Mouse (Mus musculus): ENCODE results near the gene Gata2. TPM values are rescaled to one million over a fixed set of nuclear protein-coding genes. Genes with fewer than 3 reads are reported as not detected.
A peak's percentile ranks its signal among the peaks of the same experiment; 100 is the strongest.
"Not testable (repeated sequence)": the region's sequence is repeated elsewhere in the genome, so short reads cannot be mapped to it uniquely, and the experiment has no call there.

Gene Gata2
- polyA plus RNA-seq, 1 experiment from 2014 or later, result 18.6 TPM

DNA sequence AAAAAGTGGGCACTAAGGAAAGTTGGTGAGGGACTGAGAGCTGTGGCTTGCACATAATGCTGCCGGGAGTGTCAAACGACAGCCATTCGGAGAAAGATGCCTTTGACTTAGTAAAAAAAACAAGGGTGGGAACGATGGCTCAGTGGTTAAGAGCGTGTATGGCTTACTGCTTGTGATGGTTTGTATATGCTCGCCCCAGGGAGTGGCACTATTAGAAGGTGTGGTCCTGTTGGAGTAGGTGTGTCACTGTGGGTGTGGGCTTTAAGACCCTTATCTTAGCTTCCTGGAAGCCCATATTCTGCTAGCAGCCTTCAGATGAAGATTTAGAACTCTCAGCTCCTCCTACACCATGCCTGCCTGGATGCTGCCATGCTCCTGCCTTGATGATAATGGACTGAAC is 38.1 kb upstream of the Gata2 start:
- not testable (repeated sequence) for H3K36me3 ChIP-seq (ENCODE audit: control insufficient read depth, insufficient read depth, low read length); H3K9me3 ChIP-seq (ENCODE audit: control insufficient read depth, low read length); H3K9ac ChIP-seq (ENCODE audit: low read length); H3K27ac ChIP-seq (replicated peaks in 1 of 2; ENCODE audit: control insufficient read depth in 1 of 2, insufficient read depth in 1 of 2, low read depth in 2 of 2, low read length in 2 of 2); H3K4me1 ChIP-seq (ENCODE audit: control insufficient read depth in 2 of 2, insufficient read depth in 2 of 2, low read length in 2 of 2); H3K4me2 ChIP-seq (ENCODE audit: low read length); H3K27me3 ChIP-seq (ENCODE audit: control insufficient read depth, insufficient read depth, low read length); ATAC-seq (ENCODE audit: insufficient number of reproducible peaks, insufficient read depth, low FRiP score, low read depth); H3K4me3 ChIP-seq (ENCODE audit: control insufficient read depth in 1 of 2, insufficient read depth in 1 of 2, low read depth in 1 of 2, low read length in 2 of 2)
- 93% methylated on average over 6 of the region's 6 CpGs for WGBS

DNA sequence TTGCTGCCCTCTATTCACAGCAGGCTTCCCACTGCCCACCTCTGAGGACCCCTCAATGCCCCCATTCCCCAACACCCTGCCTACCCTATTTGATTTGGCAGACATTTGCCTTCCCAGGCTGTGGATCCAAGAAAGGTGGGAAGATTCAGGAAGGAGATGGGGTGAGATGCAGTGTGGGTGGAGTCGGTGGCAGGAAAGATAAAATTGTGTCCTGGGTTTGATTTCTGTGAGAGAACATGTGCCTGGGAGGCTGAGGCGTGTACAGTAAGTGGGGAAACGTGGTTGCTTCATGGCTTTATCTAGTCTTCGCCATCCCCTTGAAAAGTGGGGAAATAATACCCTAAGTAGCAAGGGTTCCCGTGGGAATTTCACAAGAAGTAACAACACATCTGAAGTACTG is 34.9 kb upstream of the Gata2 start:
- no peaks in the 10 kb centered on the region for H3K36me3 ChIP-seq (ENCODE audit: control insufficient read depth, insufficient read depth, low read length)
- no peak overlapping the region for H3K4me2 ChIP-seq (ENCODE audit: low read length)
- no peak overlapping the region for H3K4me3 ChIP-seq (ENCODE audit: control insufficient read depth in 1 of 2, insufficient read depth in 1 of 2, low read depth in 1 of 2, low read length in 2 of 2)
- H3K27me3 ChIP-seq (ENCODE audit: control insufficient read depth, insufficient read depth, low read length), result no peaks in the 10 kb centered on the region
- no peak for ATAC-seq (ENCODE audit: insufficient number of reproducible peaks, insufficient read depth, low FRiP score, low read depth)
- H3K9ac ChIP-seq (ENCODE audit: low read length), result no peak overlapping the region
- 0 out of 2 replicates have a peak, but pooled peaks cover 2% of the 10 kb centered on the region for H3K9me3 ChIP-seq (ENCODE audit: control insufficient read depth, low read length)
- no peak overlapping the region for H3K27ac ChIP-seq (replicated peaks in 1 of 2; ENCODE audit: control insufficient read depth in 1 of 2, insufficient read depth in 1 of 2, low read depth in 2 of 2, low read length in 2 of 2)
- 71% methylated on average over 5 of the region's 5 CpGs for WGBS
- no peaks in the 10 kb centered on the region for H3K4me1 ChIP-seq (ENCODE audit: control insufficient read depth in 2 of 2, insufficient read depth in 2 of 2, low read length in 2 of 2)

DNA sequence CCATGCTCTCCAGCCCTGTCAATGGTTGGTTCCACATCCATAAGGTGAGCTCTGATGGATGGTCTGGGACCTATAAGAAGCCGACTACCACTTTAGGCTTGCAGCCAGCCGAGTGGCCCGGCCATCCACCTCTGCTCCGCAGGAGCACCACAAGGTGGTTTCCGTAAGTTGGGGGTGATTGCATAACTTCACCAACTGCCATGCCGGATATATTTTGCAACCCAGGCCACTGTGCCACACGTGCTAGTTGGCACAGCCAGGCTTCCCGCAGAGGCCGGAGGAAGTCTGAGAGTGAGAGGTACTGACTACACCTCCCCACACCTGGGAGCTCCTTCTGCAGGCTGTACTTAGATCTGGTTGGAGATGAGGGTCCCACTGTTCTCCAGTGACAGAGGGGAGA is 27.6 kb upstream of the Gata2 start:
- ATAC-seq (ENCODE audit: insufficient number of reproducible peaks, insufficient read depth, low FRiP score, low read depth), result no peak
- Histone ChIP-seq H3K9me3 (ENCODE audit: control insufficient read depth, low read length) (0 out of 2 replicates have a peak, but pooled peaks cover 3% of the 10 kb centered on the region), H3K9ac (ENCODE audit: low read length) (no peak overlapping the region), H3K27ac (replicated peaks in 1 of 2; ENCODE audit: control insufficient read depth in 1 of 2, insufficient read depth in 1 of 2, low read depth in 2 of 2, low read length in 2 of 2) (no peak overlapping the region), H3K4me2 (ENCODE audit: low read length) (no peak overlapping the region), H3K4me3 (ENCODE audit: control insufficient read depth in 1 of 2, insufficient read depth in 1 of 2, low read depth in 1 of 2, low read length in 2 of 2) (no peak overlapping the region), H3K27me3 (ENCODE audit: control insufficient read depth, insufficient read depth, low read length) (no peaks in the 10 kb centered on the region), H3K4me1 (ENCODE audit: control insufficient read depth in 2 of 2, insufficient read depth in 2 of 2, low read length in 2 of 2) (no peaks in the 10 kb centered on the region), H3K36me3 (ENCODE audit: control insufficient read depth, insufficient read depth, low read length) (no peaks in the 10 kb centered on the region)
- 92% methylated on average over 9 of the region's 9 CpGs for WGBS

DNA sequence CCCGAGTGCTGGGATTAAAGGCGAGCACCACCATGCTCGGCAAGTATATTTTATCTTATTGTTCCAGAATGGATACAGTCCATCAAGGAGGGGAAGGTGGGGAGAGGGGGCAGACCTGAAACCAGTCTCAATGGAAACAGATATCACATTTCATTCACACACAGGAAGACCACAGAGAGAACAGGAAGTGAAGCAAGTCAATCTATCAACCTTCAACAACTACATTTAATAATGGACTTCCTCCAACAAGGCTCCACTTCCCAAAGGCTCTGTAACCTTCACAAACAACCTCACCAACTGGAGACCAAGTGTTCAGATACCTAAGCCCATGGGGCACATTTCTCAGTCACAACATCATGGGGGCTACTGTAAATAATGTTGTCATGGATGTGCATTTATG is 19.5 kb upstream of the Gata2 start:
- no peaks in the 10 kb centered on the region for H3K4me1 ChIP-seq (ENCODE audit: control insufficient read depth in 2 of 2, insufficient read depth in 2 of 2, low read length in 2 of 2)
- WGBS, result 85% methylated on average over 3 of the region's 3 CpGs

DNA sequence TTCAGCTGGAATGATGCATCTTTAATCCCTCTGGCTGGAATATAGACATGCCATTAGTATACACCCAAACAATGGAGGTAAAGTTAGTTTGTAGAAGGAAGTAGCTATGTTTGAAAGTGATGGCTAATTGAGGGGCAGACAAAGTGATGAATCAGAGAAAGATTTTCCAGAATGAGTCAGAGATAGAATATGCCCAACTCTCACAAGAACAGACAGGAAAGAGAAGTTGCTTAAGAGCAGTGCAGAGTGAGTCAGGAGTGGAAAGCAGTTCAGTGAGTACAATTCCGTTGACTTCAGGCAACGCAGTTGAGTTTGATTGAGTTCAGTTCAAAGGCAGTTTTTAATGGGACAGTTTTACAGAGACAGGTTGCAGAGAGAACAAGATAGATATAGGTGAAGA is 19.0 kb upstream of the Gata2 start:
- Histone ChIP-seq H3K9me3 (ENCODE audit: control insufficient read depth, low read length) (peaks cover 7% of the 10 kb centered on the region; the same call in 1 of the 2 replicates), H3K4me1 (ENCODE audit: control insufficient read depth in 2 of 2, insufficient read depth in 2 of 2, low read length in 2 of 2) (no peaks in the 10 kb centered on the region), H3K4me3 (ENCODE audit: control insufficient read depth in 1 of 2, insufficient read depth in 1 of 2, low read depth in 1 of 2, low read length in 2 of 2) (no peak overlapping the region), H3K36me3 (ENCODE audit: control insufficient read depth, insufficient read depth, low read length) (no peaks in the 10 kb centered on the region), H3K27ac (replicated peaks in 1 of 2; ENCODE audit: control insufficient read depth in 1 of 2, insufficient read depth in 1 of 2, low read depth in 2 of 2, low read length in 2 of 2) (no peak overlapping the region), H3K9ac (ENCODE audit: low read length) (no peak overlapping the region), H3K27me3 (ENCODE audit: control insufficient read depth, insufficient read depth, low read length) (no peaks in the 10 kb centered on the region), H3K4me2 (ENCODE audit: low read length) (no peak overlapping the region)
- ATAC-seq (ENCODE audit: insufficient number of reproducible peaks, insufficient read depth, low FRiP score, low read depth), result no peak
- 80% methylated on average over 2 of the region's 2 CpGs for WGBS

More for the DNA sequence above, 19.5 kb upstream of the Gata2 start:
- Histone ChIP-seq H3K9ac (ENCODE audit: low read length) (no peak overlapping the region), H3K27ac (replicated peaks in 1 of 2; ENCODE audit: control insufficient read depth in 1 of 2, insufficient read depth in 1 of 2, low read depth in 2 of 2, low read length in 2 of 2) (no peak overlapping the region), H3K4me3 (ENCODE audit: control insufficient read depth in 1 of 2, insufficient read depth in 1 of 2, low read depth in 1 of 2, low read length in 2 of 2) (no peak overlapping the region), H3K4me2 (ENCODE audit: low read length) (no peak overlapping the region), H3K27me3 (ENCODE audit: control insufficient read depth, insufficient read depth, low read length) (no peaks in the 10 kb centered on the region), H3K36me3 (ENCODE audit: control insufficient read depth, insufficient read depth, low read length) (no peaks in the 10 kb centered on the region), H3K9me3 (ENCODE audit: control insufficient read depth, low read length) (peaks cover 7% of the 10 kb centered on the region; the same call in 1 of the 2 replicates)
- ATAC-seq (ENCODE audit: insufficient number of reproducible peaks, insufficient read depth, low FRiP score, low read depth), result no peak

DNA sequence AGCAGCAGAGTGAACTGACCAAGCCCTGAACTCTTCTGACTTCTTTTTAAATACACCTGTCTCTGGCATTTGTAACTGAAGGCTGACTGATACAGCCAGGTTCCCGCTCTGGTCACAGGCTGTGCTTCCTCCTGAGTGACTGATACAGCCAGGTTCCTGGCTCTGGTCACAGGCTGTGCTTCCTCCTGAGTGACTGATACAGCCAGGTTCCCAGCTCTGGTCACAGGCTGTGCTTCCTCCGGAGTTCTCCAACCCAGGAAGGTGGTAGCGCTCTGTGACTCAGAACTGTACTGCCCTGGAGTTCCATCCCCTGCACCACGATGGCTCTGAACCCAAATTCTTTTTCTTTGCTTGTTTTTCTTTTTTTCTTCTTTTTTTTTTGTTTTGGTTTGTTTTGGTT is 9.0 kb upstream of the Gata2 start:
- Histone ChIP-seq H3K27me3 (ENCODE audit: control insufficient read depth, insufficient read depth, low read length) (peaks cover 33% of the 10 kb centered on the region), H3K27ac (replicated peaks in 1 of 2; ENCODE audit: control insufficient read depth in 1 of 2, insufficient read depth in 1 of 2, low read depth in 2 of 2, low read length in 2 of 2) (no peak overlapping the region), H3K4me3 (ENCODE audit: control insufficient read depth in 1 of 2, insufficient read depth in 1 of 2, low read depth in 1 of 2, low read length in 2 of 2) (no peak overlapping the region), H3K4me1 (ENCODE audit: control insufficient read depth in 2 of 2, insufficient read depth in 2 of 2, low read length in 2 of 2) (peaks cover 0 to 6% of the 10 kb centered on the region in 2 experiments; a peak in 2 of 4 replicates), H3K36me3 (ENCODE audit: control insufficient read depth, insufficient read depth, low read length) (no peaks in the 10 kb centered on the region), H3K4me2 (ENCODE audit: low read length) (no peak overlapping the region), H3K9ac (ENCODE audit: low read length) (no peak overlapping the region), H3K9me3 (ENCODE audit: control insufficient read depth, low read length) (no peaks in the 10 kb centered on the region)
- no peak for ATAC-seq (ENCODE audit: insufficient number of reproducible peaks, insufficient read depth, low FRiP score, low read depth)
- 52% methylated on average over 4 of the region's 4 CpGs for WGBS

DNA sequence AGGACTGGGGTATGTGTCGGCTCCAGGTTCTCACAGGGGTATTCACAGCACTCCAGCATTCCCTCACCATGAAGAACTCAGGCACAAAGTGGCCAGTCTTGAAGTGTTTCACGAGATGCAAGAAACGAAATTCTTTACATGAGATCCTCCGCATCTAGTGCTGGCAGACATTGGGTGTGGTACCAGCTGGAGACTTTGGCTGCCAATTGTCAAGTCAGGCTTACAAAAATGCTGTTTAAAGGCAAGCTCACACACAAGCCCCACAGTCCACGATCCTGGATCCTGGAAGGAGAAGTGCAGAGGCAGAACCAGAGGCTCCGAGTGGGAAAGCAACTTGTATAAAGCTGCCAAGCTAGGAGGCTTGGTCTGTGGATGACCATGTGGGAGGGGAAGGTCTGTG is 5.5 kb upstream of the Gata2 start:
- 72% methylated on average over 6 of the region's 6 CpGs for WGBS
- no peak for ATAC-seq (ENCODE audit: insufficient number of reproducible peaks, insufficient read depth, low FRiP score, low read depth)
- H3K4me2 ChIP-seq (ENCODE audit: low read length), result no peak overlapping the region

DNA sequence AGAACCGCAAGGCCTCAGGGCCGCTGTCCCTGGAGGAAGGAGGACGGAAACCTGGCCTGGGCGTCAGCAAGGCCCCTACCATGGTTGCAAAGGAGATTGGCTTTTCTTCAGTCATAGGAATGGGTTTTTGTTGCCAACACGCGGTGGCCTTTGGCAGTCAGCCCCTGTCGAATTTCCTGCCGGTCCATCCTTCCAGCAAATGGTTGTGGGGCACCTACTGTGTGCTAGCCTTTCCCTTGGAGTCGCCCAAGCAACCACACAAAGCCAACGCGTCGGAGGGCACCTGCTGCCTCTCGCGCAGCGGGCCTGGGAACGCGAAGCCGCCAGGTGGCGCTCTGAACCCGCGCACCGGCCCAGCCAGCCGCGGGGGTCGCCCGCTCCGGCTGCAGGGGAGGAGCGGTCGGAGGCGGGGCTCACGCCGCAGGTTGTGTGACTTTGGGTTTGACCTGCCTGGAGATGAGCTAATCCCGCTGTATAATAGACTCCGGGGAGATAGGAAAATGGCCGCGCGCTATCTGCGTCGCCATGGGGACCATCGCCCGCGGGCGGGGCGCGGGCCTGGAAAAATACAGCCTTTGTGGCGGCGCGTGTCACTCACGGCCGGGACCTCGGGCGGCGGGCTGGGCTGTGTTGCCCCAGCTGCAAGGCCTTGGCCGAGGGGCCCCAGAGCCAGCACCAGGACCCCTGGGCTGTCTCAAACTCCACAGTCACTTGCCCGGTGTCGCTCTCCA is 4.2 kb upstream of the Gata2 start:
- Histone ChIP-seq H3K36me3 (ENCODE audit: control insufficient read depth, insufficient read depth, low read length) (no peaks in the 10 kb centered on the region), H3K4me1 (ENCODE audit: control insufficient read depth in 2 of 2, insufficient read depth in 2 of 2, low read length in 2 of 2) (peaks cover 13 to 27% of the 10 kb centered on the region in 2 experiments), H3K9ac (ENCODE audit: low read length) (peak overlapping the region; percentile 46; the same call in 1 of the 2 replicates), H3K9me3 (ENCODE audit: control insufficient read depth, low read length) (no peaks in the 10 kb centered on the region), H3K27ac (replicated peaks in 1 of 2; ENCODE audit: control insufficient read depth in 1 of 2, insufficient read depth in 1 of 2, low read depth in 2 of 2, low read length in 2 of 2) (no peak overlapping the region), H3K27me3 (ENCODE audit: control insufficient read depth, insufficient read depth, low read length) (peaks cover 81% of the 10 kb centered on the region), H3K4me2 (ENCODE audit: low read length) (peak overlapping the region; percentile 85), H3K4me3 (ENCODE audit: control insufficient read depth in 1 of 2, insufficient read depth in 1 of 2, low read depth in 1 of 2, low read length in 2 of 2) (peak overlapping the region; percentile 48 to 51)
- 1% methylated on average over 56 of the region's 56 CpGs for WGBS
- peak; percentile 75 for ATAC-seq (ENCODE audit: insufficient number of reproducible peaks, insufficient read depth, low FRiP score, low read depth)

More for the DNA sequence above, 5.5 kb upstream of the Gata2 start:
- no peak overlapping the region for H3K27ac ChIP-seq (replicated peaks in 1 of 2; ENCODE audit: control insufficient read depth in 1 of 2, insufficient read depth in 1 of 2, low read depth in 2 of 2, low read length in 2 of 2)
- peaks cover 68% of the 10 kb centered on the region for H3K27me3 ChIP-seq (ENCODE audit: control insufficient read depth, insufficient read depth, low read length)
- H3K36me3 ChIP-seq (ENCODE audit: control insufficient read depth, insufficient read depth, low read length), result no peaks in the 10 kb centered on the region
- no peak overlapping the region for H3K4me3 ChIP-seq (ENCODE audit: control insufficient read depth in 1 of 2, insufficient read depth in 1 of 2, low read depth in 1 of 2, low read length in 2 of 2)
- H3K9me3 ChIP-seq (ENCODE audit: control insufficient read depth, low read length), result no peaks in the 10 kb centered on the region
- no peak overlapping the region for H3K9ac ChIP-seq (ENCODE audit: low read length)
- H3K4me1 ChIP-seq (ENCODE audit: control insufficient read depth in 2 of 2, insufficient read depth in 2 of 2, low read length in 2 of 2), result peaks cover 6 to 16% of the 10 kb centered on the region in 2 experiments
